8 mouse cellular contexts compared by ENCODE assay signal in genomic region chr10:127750136-127750777, GRCm38 (mm10). TPM values are rescaled to one million over a fixed set of nuclear protein-coding genes. Genes with fewer than 3 reads are reported as not detected.
DNase-seq lines count a peak whose midpoint lies in the region; ATAC-seq and TF ChIP-seq lines count a peak whose summit lies in the region.

No protein-coding gene starts in this region.

- no peak for TF ChIP-seq POLR2A in kidney, adult 2 months (IDR thresholded peaks at IDR 0.05; ENCODE audit: low read depth, low read length)

- peak overlapping the region; percentile 30 for H3K4me3 ChIP-seq in kidney, adult 2 months (ENCODE audit: insufficient read depth, low read depth, low read length)
- H3K4me3 ChIP-seq in brown adipose tissue, adult 24 weeks (ENCODE audit: insufficient read depth, low read depth, low read length) = peak overlapping the region; percentile 62
- H3K4me3 ChIP-seq in heart, embryonic 16.5 days (ENCODE audit: low read length) = peak overlapping the region; percentile 33
- H3K4me3 ChIP-seq in liver, postnatal 0 days (ENCODE audit: low read depth, low read length) = peak overlapping the region; percentile 24

- H3K4me1 ChIP-seq in kidney, adult 2 months (ENCODE audit: control insufficient read depth, insufficient read depth, low read length) = peaks cover 27% of the 10 kb centered on the region
- peaks cover 35% of the 10 kb centered on the region for H3K4me1 ChIP-seq in brown adipose tissue, adult 24 weeks (ENCODE audit: control insufficient read depth, insufficient read depth, insufficient read length, low read length)
- H3K4me1 ChIP-seq in heart, embryonic 16.5 days (ENCODE audit: control insufficient read depth, insufficient read depth, low read length) = peaks cover 2% of the 10 kb centered on the region; the same call in 1 of the 2 replicates
- H3K4me1 ChIP-seq in liver, postnatal 0 days (ENCODE audit: insufficient read depth) = peaks cover 41% of the 10 kb centered on the region

- no peaks in the 10 kb centered on the region for H3K36me3 ChIP-seq in kidney, adult 2 months (ENCODE audit: control insufficient read depth, insufficient read depth, low read length)
- H3K36me3 ChIP-seq in heart, embryonic 16.5 days (ENCODE audit: control insufficient read depth, insufficient read depth) = peaks cover 2% of the 10 kb centered on the region; the same call in 1 of the 2 replicates
- H3K36me3 ChIP-seq in liver, postnatal 0 days (replicated peaks; ENCODE audit: insufficient read depth, low read length) = peaks cover 7% of the 10 kb centered on the region

- DNase-seq in kidney, adult 2 months = peak; percentile 27
- DNase-seq in kidney, postnatal 10 days = no peak
- no peak for DNase-seq in liver, postnatal 0 days
- DNase-seq in left cerebral cortex, adult 9 months (ENCODE audit: low spot score in 2 of 2) = no peak
- no peak for DNase-seq in T-cell, adult 2 months (ENCODE audit: low spot score)

- no peak for TF ChIP-seq EP300 in liver, postnatal 0 days (IDR thresholded peaks at IDR 0.05; ENCODE audit: low read depth)

- no peak for TF ChIP-seq CTCF in kidney, adult 2 months (conservative IDR thresholded peaks at IDR 0.05; ENCODE audit: insufficient read depth, insufficient read length, low read depth, low read length)
- no peak for TF ChIP-seq CTCF in liver, postnatal 0 days (IDR thresholded peaks at IDR 0.05; ENCODE audit: low read depth)

- H3K9ac ChIP-seq in heart, embryonic 16.5 days (ENCODE audit: low read length) = peak overlapping the region; percentile 60
- H3K9ac ChIP-seq in liver, postnatal 0 days (replicated peaks) = peak overlapping the region; percentile 53

- no peaks in the 10 kb centered on the region for H3K27me3 ChIP-seq in kidney, adult 2 months (replicated peaks; ENCODE audit: control insufficient read depth, insufficient read depth, low read length)
- no peaks in the 10 kb centered on the region for H3K27me3 ChIP-seq in heart, embryonic 16.5 days (ENCODE audit: control insufficient read depth, insufficient read depth, low read length)
- no peaks in the 10 kb centered on the region for H3K27me3 ChIP-seq in liver, postnatal 0 days (ENCODE audit: insufficient read depth, low read length)

- WGBS in kidney, adult 2 months = 69% methylated on average over 24 of the region's 24 CpGs
- WGBS in heart, embryonic 16.5 days = 38% methylated on average over 24 of the region's 24 CpGs
- 68% methylated on average over 24 of the region's 24 CpGs for WGBS in liver, postnatal 0 days (ENCODE audit: insufficient replicate concordance)

- H3K9me3 ChIP-seq in heart, embryonic 16.5 days (replicated peaks; ENCODE audit: control insufficient read depth, low read length) = no peaks in the 10 kb centered on the region
- no peaks in the 10 kb centered on the region for H3K9me3 ChIP-seq in liver, postnatal 0 days (ENCODE audit: low read length)

- peak overlapping the region; percentile 35 for H3K4me2 ChIP-seq in heart, embryonic 16.5 days (ENCODE audit: low read depth, low read length)
- peak overlapping the region; percentile 53 for H3K4me2 ChIP-seq in liver, postnatal 0 days (ENCODE audit: low read depth, low read length)

- peak overlapping the region; percentile 31 for H3K27ac ChIP-seq in kidney, adult 2 months (ENCODE audit: insufficient read depth, low read depth, low read length)
- peak overlapping the region; percentile 60 for H3K27ac ChIP-seq in brown adipose tissue, adult 24 weeks (replicated peaks; ENCODE audit: low read depth, low read length)
- H3K27ac ChIP-seq in heart, embryonic 16.5 days (ENCODE audit: low read length) = peak overlapping the region; percentile 61
- peak overlapping the region; percentile 93 for H3K27ac ChIP-seq in liver, postnatal 0 days (ENCODE audit: low read depth)

- ATAC-seq in heart, embryonic 16.5 days (replicated peaks; ENCODE audit: extremely low read depth, insufficient read depth, low FRiP score) = no peak
- ATAC-seq in liver, postnatal 0 days = no peak
- ATAC-seq in inflammation-experienced regulatory T-cells, adult 6 months = no peak

RNA-seq across cellular contexts. Expression of gene Gpr182, which starts 1.3 kb away (rescaled TPM):
- 8.1 and 9.7 TPM in 2 replicates for polyA plus RNA-seq in kidney, adult 2 months (2012; rRNA removed)
- 1.5 TPM in 2 replicates for polyA plus RNA-seq in brown adipose tissue, adult 24 weeks (2012; ENCODE audit: insufficient read depth, insufficient read length, missing spikeins)
- polyA plus RNA-seq in heart, embryonic 16.5 days (2015; fragmentation: Nextera tagmentation; extraction: Ambion mirVana) = 16.1 and 19.0 TPM in 2 replicates
- polyA plus RNA-seq in liver, postnatal 0 days (2015; fragmentation: Nextera tagmentation; extraction: Ambion mirVana) = 16.1 and 17.3 TPM in 2 replicates
- under 1 TPM; 0.14 to 0.44 (median 0.37) TPM for polyA plus RNA-seq in inflammation-experienced regulatory T-cells, adult 6 months (2017; shearing (Covaris generic))

RNA-seq across cellular contexts. Expression of gene Rdh1, which starts 9.3 kb away (rescaled TPM):
- 1.1 and 1.3 TPM in 2 replicates for polyA plus RNA-seq in kidney, adult 2 months (2012; rRNA removed)
- not detected in 2 replicates for polyA plus RNA-seq in brown adipose tissue, adult 24 weeks (2012; ENCODE audit: insufficient read depth, insufficient read length, missing spikeins)
- not detected in 2 replicates for polyA plus RNA-seq in heart, embryonic 16.5 days (2015; fragmentation: Nextera tagmentation; extraction: Ambion mirVana)
- 0.20 TPM in 2 replicates for polyA plus RNA-seq in liver, postnatal 0 days (2015; fragmentation: Nextera tagmentation; extraction: Ambion mirVana)
- polyA plus RNA-seq in inflammation-experienced regulatory T-cells, adult 6 months (2017; shearing (Covaris generic)) = under 1 TPM in 2 of 3 experiments, not detected in 1; 0.28 TPM

RNA-seq across cellular contexts. Expression of gene Rdh16f1, which starts 9.3 kb away (rescaled TPM):
- 2.1 and 2.3 TPM in 2 replicates for polyA plus RNA-seq in kidney, adult 2 months (2012; rRNA removed)
- polyA plus RNA-seq in brown adipose tissue, adult 24 weeks (2012; ENCODE audit: insufficient read depth, insufficient read length, missing spikeins) = not detected in 2 replicates
- not detected in 2 replicates for polyA plus RNA-seq in heart, embryonic 16.5 days (2015; fragmentation: Nextera tagmentation; extraction: Ambion mirVana)
- polyA plus RNA-seq in liver, postnatal 0 days (2015; fragmentation: Nextera tagmentation; extraction: Ambion mirVana) = 0.69 TPM in 1 of 2 replicates, not detected in the other
- polyA plus RNA-seq in inflammation-experienced regulatory T-cells, adult 6 months (2017; shearing (Covaris generic)) = 1 to 10 TPM in 1 of 3 experiments, under 1 TPM in 1, not detected in 1; 0.36 to 1.1 TPM

RNA-seq across cellular contexts. Expression of gene Zbtb39, which starts 10.9 kb away (rescaled TPM):
- 7.2 and 7.3 TPM in 2 replicates for polyA plus RNA-seq in kidney, adult 2 months (2012; rRNA removed)
- 2.7 and 3.3 TPM in 2 replicates for polyA plus RNA-seq in brown adipose tissue, adult 24 weeks (2012; ENCODE audit: insufficient read depth, insufficient read length, missing spikeins)
- polyA plus RNA-seq in heart, embryonic 16.5 days (2015; fragmentation: Nextera tagmentation; extraction: Ambion mirVana) = 1.4 and 1.6 TPM in 2 replicates
- polyA plus RNA-seq in liver, postnatal 0 days (2015; fragmentation: Nextera tagmentation; extraction: Ambion mirVana) = 1.0 and 1.1 TPM in 2 replicates
- polyA plus RNA-seq in inflammation-experienced regulatory T-cells, adult 6 months (2017; shearing (Covaris generic)) = under 1 TPM; 0.31 to 0.95 (median 0.64) TPM

RNA-seq across cellular contexts. Expression of gene Rdh9, which starts 25.9 kb away (rescaled TPM):
- polyA plus RNA-seq in kidney, adult 2 months (2012; rRNA removed) = 0.10 and 0.13 TPM in 2 replicates
- polyA plus RNA-seq in brown adipose tissue, adult 24 weeks (2012; ENCODE audit: insufficient read depth, insufficient read length, missing spikeins) = not detected in 2 replicates
- 0.09 and 0.24 TPM in 2 replicates for polyA plus RNA-seq in heart, embryonic 16.5 days (2015; fragmentation: Nextera tagmentation; extraction: Ambion mirVana)
- 15.7 and 16.7 TPM in 2 replicates for polyA plus RNA-seq in liver, postnatal 0 days (2015; fragmentation: Nextera tagmentation; extraction: Ambion mirVana)
- polyA plus RNA-seq in inflammation-experienced regulatory T-cells, adult 6 months (2017; shearing (Covaris generic)) = 1 to 10 TPM in 1 of 3 experiments, not detected in 2; 1.3 TPM

Comparison
In these comparisons a context has a peak if more than half of its experiments do, and no peak if none do; other contexts are left out.
1. H3K27ac ChIP-seq: peak in every context shown above with its lines; median percentile 93 in liver, postnatal 0 days; 61 in heart, embryonic 16.5 days; 60 in brown adipose tissue, adult 24 weeks; 31 in kidney, adult 2 months.